Mouse (Mus musculus) heart, adult 8-10 months (tissue): Measurements from ENCODE around the gene Fbxl15. TPM values are rescaled to one million over a fixed set of nuclear protein-coding genes. Genes with fewer than 3 reads are reported as not detected.

Experiments
- DNase-seq: peaks from one replicate; pipeline ENCODE4 v3.0.0; 2022; ENCODE audit warnings: low spot score
- total RNA-seq, 4 experiments: library from RNA; stranded (reverse); gene quantifications; 2 replicates each; pipeline ENCODE4 v1.2.4; 2022

The Fbxl15 gene
- total RNA-seq, 4 experiments from 2014 or later = 4.0 to 6.4 (median 5.6) TPM

DNA sequence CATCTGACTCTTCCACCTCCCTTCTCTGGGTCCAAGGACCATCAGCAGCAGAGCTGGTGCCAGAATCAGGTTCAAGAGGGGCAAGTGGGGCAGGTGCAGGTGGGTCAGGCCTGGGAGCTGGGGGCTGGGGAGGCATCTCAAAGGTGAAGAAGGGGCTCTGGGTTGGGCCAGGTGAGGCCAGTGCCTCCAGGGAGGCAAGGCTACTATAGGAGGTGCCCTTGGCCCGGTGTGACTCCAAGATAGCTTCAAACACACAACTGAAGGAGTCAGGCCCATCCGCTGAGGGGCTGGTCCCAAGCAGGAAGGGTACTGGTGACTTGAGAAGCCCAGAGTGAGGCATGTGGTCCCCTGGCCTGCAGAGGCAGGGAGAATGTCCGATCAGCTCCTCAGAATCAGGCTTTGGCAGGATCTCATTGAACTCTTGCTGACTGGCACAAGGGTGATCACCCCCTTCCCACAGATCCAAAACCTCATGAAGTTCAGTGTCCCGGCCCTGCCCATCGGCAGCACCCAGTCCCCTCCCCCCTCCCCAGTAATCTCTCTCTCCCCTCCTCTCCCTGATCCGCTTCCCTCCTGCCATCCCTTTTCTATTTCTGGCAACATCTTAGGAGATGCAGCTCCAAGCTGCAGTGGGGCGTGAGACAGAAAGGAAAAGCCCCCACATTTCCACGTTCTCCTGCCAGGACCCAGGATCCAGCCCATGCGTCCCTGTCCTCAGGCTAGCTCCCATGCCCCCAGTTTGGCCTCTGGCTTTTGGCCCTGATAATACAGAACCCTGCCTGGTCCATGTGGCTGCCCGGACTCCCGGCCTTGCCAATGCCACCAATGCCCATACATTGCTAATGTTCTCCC lies 5.6 kb upstream of the Fbxl15 start:
- no peak for DNase-seq

DNA sequence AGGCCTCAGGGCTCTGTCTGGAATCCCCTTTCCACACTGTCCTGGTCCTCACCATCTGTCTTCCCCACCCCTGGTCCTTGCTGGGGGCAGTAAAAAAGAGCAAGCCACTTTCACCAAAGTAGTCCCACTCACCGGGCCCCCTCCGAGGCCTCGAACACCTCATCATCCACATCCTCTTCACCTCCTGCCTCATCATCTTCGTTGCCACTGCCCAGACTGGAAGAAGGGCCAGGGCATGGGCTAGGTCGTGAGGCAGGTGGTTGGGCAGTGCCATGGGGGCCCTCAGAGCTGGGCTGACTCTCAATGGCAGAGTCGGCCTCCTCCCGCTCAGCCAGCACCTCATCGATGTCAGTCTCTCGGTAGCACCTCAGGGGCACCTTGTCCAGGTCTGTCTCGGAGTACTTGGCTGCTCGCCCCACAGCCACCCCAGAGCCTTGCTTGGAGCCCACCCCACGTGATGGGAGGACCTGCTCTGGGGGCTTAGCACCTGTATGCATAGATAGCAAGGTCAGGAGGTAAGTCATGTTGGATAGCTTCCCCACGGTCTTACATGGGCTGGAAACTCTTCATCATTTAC lies 4.9 kb upstream of the Fbxl15 start:
- no peak for DNase-seq

DNA sequence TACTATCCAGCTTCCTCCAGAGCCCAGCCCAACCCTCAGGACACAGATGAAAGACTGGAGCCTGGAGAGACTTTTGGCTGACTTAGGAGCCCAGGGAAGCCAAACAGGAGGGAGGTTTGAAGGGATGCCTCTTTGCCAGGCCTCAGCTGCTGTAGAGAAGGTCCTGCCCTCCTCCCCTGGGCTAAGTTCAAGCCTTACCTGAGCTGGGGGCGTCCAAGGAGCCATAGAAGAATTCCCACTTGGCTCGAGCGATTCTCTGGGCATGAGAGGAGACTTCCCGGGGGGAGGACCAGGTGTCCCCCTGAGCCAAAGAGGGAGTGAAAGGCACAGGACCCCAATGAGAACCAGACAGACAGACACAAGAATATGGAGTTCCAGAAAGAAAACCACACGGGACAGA lies 4.3 kb upstream of the Fbxl15 start:
- no peak for DNase-seq

- no peak for DNase-seq
These were observed 3.6 kb upstream of the Fbxl15 start for GRCm38 (mm10) chr19:46324366-46324765.

DNA sequence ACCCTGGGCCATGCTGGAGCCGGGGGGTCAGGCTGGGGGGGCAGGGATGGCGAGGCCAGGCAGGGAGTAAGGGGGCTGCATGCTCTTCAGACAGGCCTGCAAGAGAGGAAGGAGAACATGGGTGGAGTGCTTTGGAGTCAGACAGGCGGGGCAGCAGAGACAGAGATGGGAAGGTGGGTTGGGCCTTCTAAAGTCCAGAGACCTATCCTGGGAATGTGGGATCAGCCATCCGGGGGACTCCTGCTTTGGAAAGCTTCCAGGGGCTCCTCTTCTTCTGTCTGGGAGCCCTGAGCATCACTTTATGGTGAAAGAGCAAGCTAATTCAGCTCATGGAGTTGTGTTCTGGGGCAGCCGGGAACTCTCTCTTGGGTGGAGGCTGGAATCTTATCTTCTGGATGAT lies 3.1 kb upstream of the Fbxl15 start:
- no peak for DNase-seq

GRCm38 (mm10) chr19:46326019-46326755 lies 1.8 kb upstream of the Fbxl15 start:
- DNase-seq = no peak

DNA sequence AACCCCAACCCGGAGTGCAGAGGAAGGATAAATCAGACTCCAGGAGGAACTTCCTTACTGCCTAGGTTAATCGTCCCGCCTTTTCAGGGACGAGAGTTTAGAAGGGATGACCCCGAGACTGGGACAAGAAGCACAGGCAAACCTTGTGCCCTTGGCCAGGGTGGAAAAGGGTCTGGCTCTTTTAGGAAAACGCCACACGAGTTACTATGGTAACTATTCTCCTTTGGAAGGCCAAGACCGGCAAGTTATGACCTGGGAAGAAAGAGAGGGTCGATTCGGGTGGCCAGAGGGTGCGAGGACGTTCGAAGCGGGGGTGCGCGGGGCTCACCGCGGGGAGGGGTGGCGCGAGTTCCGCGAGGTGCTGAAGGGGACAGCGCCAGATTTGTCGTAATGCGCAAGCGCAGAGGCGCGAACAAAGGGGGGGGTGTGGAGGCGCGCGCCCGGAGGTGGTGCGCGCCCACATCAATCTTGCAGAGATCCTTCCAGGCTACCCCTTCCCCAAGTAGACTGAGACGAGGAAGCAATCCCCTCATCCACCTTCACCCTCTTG lies 1.2 kb upstream of the Fbxl15 start, which contains the start of gene Psd:
Psd (minus strand) TSS at position 401 of the 550 bp plus-strand sequence.
- DNase-seq = no peak

DNA sequence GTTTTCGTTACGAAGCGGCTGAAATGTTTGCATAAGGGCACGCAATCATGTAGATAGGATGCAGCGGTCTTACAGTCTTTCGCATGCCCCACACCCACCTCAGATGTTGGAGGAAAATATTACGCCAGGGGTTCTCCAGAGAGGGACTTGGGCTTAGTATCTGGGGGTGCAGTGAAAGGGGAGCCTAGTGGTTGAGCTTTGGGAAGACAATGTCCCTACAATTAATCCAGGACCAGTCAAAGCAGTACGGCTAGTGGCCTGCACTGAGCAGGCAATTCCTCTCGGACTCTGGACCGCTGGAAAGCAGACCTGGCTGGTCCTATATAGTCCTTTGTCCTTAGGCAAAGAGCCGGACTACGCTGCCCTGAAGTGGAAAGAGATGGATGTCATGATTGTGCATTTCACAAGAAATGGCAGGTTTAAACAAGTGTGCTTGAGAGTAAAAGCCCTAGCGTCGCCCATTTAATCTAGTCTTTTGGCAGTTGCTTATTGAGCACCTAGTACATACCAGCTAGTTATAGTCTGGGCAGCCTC lies 386 bp upstream of the Fbxl15 start:
- DNase-seq = no peak

DNA sequence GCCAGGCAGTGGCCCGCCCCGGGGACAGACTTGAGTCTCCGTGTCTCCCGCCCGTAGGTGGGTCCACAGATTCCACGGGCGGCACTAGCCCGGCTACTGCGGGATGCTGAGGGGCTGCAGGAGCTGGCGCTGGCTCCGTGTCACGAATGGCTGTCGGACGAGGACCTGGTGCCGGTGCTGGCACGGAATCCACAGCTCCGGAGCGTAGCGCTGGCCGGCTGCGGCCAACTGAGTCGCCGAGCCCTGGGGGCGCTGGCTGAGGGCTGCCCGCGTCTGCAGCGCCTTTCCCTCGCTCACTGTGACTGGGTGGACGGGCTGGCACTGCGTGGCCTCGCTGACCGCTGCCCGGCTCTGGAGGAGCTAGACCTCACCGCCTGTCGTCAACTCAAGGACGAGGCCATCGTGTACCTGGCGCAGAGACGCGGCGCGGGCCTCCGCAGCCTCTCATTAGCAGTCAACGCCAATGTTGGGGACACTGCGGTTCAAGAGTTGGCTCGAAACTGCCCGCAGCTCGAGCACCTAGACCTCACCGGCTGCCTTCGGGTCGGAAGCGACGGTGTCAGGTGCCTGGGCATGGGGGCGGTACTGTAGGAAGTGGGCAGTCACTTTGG lies 1.2 kb downstream of the Fbxl15 start:
- no peak for DNase-seq

DNA sequence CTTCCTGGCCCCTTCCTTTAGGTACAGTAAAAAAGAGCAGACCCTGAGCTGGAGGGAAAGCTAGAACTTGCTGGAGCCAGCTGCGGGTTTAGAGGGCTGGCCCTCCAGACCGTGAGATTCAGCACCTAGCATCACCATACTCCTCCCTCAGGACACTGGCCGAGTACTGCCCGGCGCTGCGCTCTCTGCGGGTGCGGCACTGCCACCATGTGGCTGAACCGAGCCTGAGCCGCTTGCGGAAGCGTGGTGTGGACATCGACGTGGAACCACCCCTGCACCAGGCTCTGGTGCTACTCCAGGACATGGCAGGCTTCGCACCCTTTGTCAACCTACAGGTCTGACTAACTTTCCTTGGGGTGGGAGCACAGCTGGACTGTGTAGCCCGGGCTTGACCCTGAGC lies 2.0 kb downstream of the Fbxl15 start:
- DNase-seq = peak; percentile 73

- DNase-seq = no peak
These were observed 2.7 kb downstream of the Fbxl15 start for GRCm38 (mm10) chr19:46330696-46331095.

DNA sequence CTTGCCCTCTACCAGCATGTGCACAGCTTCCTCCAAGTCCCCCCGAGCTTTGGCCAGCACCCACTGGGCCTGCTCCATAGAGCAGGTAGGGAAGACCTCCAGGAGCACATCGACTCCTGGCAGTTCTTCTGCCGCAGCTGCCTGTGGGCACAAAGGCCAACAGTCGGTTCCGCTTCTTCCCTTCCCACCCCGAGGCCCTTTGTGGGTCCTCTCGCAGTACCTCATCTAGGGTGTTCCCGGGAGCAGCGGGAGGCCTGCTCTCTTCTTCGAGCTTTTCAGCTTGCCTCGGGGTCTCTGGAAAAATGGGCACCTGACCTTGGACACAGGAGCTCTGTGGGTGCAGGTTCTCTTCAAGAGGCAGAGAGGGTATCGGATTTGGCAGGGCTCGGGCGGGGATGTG lies 3.3 kb downstream of the Fbxl15 start:
- no peak for DNase-seq

DNA sequence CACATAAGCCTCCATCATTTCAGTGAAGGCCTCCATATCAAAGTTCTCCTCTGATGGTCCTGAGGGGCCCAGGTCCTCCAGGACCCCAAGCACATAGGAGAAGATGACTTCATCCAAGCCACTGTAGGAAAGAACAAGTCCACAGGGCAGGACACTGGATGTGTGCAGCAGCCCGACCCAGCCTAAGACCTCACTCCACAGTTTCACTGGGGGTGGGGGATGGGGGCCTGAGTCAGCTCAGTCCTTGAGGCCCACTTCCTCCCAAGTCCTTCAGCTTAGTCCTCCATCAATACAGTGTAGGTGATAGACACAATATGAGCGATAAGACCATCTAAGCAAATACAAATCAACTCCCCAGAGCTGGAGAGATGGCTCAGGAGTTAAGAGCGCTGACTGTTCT lies 4.0 kb downstream of the Fbxl15 start:
- no peak for DNase-seq

DNA sequence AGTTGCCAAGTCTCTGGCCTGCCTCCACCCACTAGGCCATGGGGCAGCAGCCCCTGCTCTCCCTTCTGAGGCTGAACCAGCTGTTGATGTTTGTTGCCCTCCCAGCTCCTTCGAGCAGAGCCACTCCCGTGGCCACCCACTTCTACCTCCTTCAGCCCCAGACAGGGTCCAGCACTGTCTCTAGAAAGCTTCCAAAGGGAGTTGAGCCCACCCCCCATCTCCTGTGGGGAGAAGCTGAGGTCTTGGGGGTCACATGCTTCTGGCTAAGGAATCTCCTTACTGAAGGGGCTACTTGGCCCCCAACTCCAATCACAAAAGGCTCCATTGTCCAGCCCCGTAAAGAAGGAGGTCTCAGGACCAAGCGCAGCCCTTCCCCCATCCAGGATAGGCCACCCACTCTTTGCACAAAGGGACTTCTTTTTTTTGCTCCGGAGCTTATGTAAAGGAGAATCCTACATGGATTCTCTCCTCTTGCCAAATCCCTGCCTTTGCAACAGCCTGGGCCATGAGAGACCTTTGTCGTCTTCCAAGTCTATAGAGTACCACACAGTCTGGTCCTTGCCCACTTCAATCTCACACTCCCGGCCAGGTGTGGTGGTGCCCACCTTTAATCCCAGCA lies 4.8 kb downstream of the Fbxl15 start:
- no peak for DNase-seq

GRCm38 (mm10) chr19:46333906-46334305 lies 5.9 kb downstream of the Fbxl15 start:
- DNase-seq = no peak

DNA sequence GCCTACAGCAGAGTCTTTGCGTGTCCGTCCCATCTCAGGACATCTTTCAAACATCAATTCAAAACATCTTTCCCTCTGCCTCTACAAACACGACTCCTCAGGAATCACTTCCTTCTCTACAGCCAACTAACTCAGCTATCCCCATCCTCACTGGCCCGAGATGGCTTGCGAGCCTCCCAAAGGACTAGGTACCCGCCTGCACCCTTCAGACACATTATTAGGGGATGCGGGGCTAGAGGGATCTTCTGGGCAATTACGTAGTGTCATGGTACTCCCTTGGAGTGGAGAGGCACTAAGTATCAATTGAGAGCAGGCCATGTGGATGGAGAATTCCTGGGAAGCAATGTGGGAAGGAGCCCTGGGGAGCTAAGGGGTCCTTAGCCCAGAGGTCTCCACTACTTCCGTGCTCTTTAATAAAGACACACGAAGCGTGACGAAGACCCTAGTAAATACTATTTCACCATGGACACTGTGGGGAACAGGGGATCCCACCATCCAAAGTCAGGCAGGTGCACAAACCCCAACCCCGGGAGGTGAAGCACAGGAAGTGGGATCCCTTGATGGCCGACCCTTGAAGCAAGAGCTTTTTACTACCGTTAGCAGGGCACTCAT lies 9.8 kb downstream of the Fbxl15 start:
- no peak for DNase-seq

DNA sequence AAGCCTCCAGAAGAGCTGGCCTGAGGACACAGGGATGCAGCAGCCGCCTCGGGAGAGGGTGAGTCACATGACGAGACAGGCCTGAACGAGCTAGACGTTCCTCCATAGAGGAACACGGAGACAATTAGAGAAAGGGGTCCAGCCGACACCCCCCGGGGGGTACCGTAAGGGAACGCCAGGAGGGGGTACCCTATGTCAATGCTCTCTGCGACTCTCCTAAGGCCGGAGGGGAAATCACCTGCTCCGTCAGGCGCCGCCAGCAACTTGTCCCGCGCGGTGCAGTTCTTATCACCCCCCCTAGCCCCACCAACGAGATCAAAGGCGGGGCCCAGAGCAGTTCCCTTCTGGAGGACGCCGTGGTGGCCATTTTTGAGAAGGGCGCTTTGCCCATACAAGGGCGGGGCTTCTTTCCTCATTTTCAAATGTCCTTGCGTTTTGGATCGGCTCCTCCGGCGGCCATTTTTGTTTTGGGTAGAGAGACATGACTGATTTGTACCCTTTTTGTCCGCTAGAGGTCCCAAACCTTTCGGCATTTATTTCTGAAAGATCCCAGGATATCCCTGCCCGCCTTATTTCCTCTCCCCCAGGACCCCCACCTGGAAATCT lies 10.4 kb downstream of the Fbxl15 start, which contains the start of gene Cuedc2:
Cuedc2 (minus strand) TSS at position 372 of the 606 bp plus-strand sequence.
- DNase-seq = peak; percentile 99

DNA sequence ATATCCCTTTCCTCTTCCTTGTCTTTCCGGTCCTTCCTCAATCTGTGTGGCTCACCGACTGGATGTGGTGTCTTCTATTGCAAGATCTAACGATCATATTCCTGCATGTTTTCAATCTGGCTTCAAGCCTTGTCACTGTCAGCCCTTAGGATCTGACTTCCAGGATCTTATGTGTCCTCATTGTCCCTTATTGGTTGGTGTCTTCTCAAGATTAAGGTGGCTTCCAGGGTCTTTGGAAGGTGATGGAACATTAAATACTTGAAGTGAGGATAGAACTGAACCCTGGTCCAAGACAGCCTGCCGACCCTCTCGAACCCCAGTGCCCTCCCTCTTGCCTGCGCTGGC lies 10.9 kb downstream of the Fbxl15 start:
- DNase-seq = no peak

GRCm38 (mm10) chr19:46339287-46339971 lies 11.4 kb downstream of the Fbxl15 start:
- no peak for DNase-seq
